Mouse (Mus musculus) right cerebral cortex, adult 2 months (tissue): ENCODE measurements around the gene Gm28576.
"Not testable (repeated sequence)": the region's sequence is repeated elsewhere in the genome, so short reads cannot be mapped to it uniquely, and the experiment has no call there.

ENCODE experiments used
- DNase-seq, 2 experiments: peaks; one replicate each; pipeline ENCODE4 v3.0.0; 2021 to 2022; ENCODE audit warnings: low spot score in 2 of 2

Gm28576 gene

DNA sequence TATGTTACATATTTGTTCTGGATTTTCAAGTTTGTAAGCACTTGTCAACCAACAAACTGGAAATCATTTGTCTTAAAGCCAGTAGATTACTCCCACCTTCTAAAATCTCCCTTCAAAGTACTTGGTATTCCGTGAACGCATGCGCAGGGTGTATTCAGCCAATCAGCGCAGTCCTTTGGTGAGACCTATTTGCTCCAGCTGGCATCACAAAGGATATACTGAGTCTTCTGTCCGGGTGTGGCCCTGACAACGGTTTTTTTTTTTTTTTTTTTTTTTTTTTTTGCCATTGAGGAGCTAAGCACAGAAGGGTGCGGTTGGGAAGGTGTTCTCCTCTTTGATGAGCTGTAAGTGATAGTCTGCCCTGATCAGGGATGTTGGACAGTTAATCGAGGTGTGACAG lies at the start of gene Gm28576:
Gene Gm28576 (plus strand): TSS at position 301 of the 400 bp plus-strand sequence.
- DNase-seq, result not testable (repeated sequence)
